Mouse (Mus musculus): Measurements from ENCODE around the gene Rbm19.
A peak's percentile ranks its signal among the peaks of the same experiment; 100 is the strongest.

Rbm19 gene

DNA sequence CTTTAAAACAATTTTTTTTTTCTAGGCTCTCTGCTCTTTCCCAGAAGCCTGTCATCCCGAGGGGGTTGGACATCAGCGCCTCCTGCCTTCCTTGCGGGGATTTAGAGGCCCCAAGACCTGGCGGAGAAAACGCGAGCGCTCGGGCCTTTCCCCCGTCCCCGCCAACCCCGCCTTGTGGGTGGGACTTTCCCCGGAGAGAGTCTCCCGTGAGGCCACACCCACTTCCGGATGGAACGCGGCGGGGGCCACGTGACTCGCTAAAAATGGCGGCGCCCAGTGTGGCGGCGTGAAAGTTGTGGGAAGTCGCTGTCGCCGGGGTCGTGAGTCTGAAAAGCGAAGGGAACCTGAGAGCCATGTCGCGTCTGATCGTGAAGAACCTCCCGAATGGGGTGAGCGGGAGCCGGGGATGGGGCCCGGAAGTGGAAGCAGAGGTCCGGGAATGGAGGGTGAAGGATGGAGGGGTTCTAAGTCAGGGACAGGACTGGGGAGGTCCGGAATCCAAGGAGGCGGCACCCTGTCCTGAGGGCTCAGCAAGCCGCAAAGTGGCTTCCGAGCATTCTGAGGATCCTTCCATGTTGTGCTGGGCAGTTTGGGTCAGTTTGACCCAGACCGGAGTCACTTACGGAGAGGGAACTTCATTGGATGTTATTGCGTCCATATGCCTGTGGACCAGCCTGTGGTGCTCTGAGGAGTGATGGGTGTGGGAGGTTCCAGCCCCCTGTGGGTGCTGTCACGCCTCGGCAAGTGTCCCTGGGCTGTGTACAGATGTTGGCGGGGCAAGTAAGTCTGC is at the start of gene Rbm19:
Gene Rbm19, plus strand, starts transcription at position 205 of the 790 bp plus-strand sequence.
- Histone ChIP-seq H3K9me3 (ENCODE audit: low read length) (no peaks in the 10 kb centered on the region), H3K27me3 (ENCODE audit: insufficient read depth, low read length) (peaks cover 15% of the 10 kb centered on the region; the same call in 1 of the 2 replicates), H3K36me3 (ENCODE audit: insufficient read depth, low read length) (peaks cover 37% of the 10 kb centered on the region), H3K4me3 (replicated peaks; ENCODE audit: low read length) (peak within 1 kb of the TSS; percentile 93), H3K4me1 (replicated peaks; ENCODE audit: low read depth, low read length) (peaks cover 28% of the 10 kb centered on the region)
- TF ChIP-seq NANOG (IDR thresholded peaks at IDR 0.05; ENCODE audit: borderline replicate concordance, low read length) (no peak), POU5F1 (IDR thresholded peaks at IDR 0.05; ENCODE audit: borderline replicate concordance, low read length) (no peak)

DNA sequence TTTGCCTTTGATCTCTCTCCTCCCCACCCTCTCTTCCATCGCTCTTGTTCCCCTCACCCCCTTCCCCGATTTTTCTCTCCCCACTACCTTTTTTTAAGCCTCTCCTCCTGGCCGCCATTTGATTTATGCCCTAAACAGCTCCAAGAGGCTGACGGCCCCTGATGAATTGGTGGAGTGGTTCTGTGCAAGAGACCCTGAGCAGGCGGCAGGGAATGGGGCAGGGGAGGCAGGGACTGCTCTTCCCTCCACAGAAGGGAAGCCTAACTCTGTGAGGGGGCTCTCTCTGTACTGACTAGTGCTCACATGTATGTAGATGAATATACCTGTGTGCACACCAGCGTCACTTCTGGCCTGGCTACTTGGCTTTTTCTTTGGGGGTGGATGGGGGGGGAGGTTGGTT is 49.0 kb upstream of the Rbm19 start:
- TF ChIP-seq CTCF (conservative IDR thresholded peaks at IDR 0.05; ENCODE audit: low read length) = no peak
- no peak for TF ChIP-seq NANOG (IDR thresholded peaks at IDR 0.05; ENCODE audit: borderline replicate concordance, low read length)
- TF ChIP-seq POU5F1 (IDR thresholded peaks at IDR 0.05; ENCODE audit: borderline replicate concordance, low read length) = no peak
- Histone ChIP-seq H3K9me3 (ENCODE audit: low read length) (no peaks in the 10 kb centered on the region), H3K4me3 (replicated peaks; ENCODE audit: low read length) (no peak overlapping the region), H3K27me3 (ENCODE audit: insufficient read depth, low read length) (peaks cover 5% of the 10 kb centered on the region; the same call in 1 of the 2 replicates), H3K36me3 (ENCODE audit: insufficient read depth, low read length) (no peaks in the 10 kb centered on the region), H3K4me1 (replicated peaks; ENCODE audit: low read depth, low read length) (no peaks in the 10 kb centered on the region)

DNA sequence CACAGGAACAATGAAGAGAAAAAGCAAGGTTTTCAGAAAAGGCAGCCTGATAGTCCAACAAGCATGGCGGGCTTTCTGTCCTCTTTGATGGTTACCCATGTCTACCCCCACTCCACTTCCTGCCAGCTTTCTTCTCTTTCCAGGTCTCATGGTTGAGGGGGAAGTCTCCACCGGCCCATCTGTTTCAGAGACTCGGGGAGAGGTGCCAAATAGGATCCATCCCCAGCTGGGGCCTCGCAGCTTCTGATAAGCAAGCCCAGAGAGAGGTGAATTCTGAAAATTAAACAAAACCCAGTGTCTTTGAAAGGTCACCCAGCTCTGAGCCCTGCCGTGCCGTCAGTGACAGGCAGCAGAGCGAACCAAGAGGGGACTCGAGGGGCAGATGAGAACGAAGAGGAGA is 42.2 kb upstream of the Rbm19 start:
- no peaks in the 10 kb centered on the region for H3K9me3 ChIP-seq (ENCODE audit: low read length)
- H3K27me3 ChIP-seq (ENCODE audit: insufficient read depth, low read length) = peaks cover 7% of the 10 kb centered on the region; the same call in 1 of the 2 replicates
- H3K4me3 ChIP-seq (replicated peaks; ENCODE audit: low read length) = no peak overlapping the region
- TF ChIP-seq NANOG (IDR thresholded peaks at IDR 0.05; ENCODE audit: borderline replicate concordance, low read length) = no peak
- TF ChIP-seq POU5F1 (IDR thresholded peaks at IDR 0.05; ENCODE audit: borderline replicate concordance, low read length) = no peak
- TF ChIP-seq CTCF (conservative IDR thresholded peaks at IDR 0.05; ENCODE audit: low read length) = no peak
- H3K36me3 ChIP-seq (ENCODE audit: insufficient read depth, low read length) = no peaks in the 10 kb centered on the region
- H3K4me1 ChIP-seq (replicated peaks; ENCODE audit: low read depth, low read length) = no peaks in the 10 kb centered on the region

DNA sequence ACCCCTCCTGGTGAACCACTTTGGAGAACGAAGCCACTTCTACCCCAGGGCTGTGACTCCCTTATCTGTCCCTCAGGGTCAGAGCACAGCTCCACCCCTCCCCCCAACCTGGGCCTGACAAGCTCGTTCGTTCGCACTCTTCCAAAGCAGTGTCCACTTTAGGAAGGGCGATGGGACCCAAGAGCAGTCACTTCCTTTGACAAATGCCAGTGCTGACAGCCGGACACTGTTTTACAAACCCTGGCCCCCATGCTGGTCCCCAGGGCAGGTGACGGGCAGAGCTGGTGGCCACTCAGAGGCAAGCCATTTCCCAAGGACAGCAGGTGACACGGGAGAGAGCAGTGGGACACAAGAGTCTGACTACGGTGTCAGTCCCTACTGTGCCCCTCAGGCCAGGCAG is 36.2 kb upstream of the Rbm19 start:
- no peak for TF ChIP-seq POU5F1 (IDR thresholded peaks at IDR 0.05; ENCODE audit: borderline replicate concordance, low read length)
- TF ChIP-seq CTCF (conservative IDR thresholded peaks at IDR 0.05; ENCODE audit: low read length) = no peak
- no peak for TF ChIP-seq NANOG (IDR thresholded peaks at IDR 0.05; ENCODE audit: borderline replicate concordance, low read length)
- Histone ChIP-seq H3K4me1 (replicated peaks; ENCODE audit: low read depth, low read length) (no peaks in the 10 kb centered on the region), H3K27me3 (ENCODE audit: insufficient read depth, low read length) (peaks cover 33% of the 10 kb centered on the region), H3K4me3 (replicated peaks; ENCODE audit: low read length) (no peak overlapping the region), H3K36me3 (ENCODE audit: insufficient read depth, low read length) (no peaks in the 10 kb centered on the region), H3K9me3 (ENCODE audit: low read length) (no peaks in the 10 kb centered on the region)

DNA sequence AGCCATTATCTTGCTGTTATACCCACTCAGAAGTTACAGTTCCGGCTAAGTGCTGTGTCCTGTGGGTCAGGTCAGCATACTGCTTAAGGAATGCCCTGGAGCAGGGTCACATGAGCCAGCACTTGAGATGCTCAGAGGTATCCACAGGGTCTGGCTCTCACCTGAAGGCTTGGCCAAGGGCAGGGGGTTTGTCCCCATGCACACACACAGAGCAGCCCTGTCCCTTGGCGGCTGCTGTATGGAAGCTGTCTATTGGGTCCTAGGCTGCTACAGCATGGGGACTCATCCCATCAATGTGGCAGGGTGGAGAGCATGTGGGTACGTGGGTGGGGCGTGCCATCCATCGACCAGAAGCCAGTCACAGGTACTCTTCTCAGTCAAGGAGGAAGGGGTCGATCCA is 35.8 kb upstream of the Rbm19 start:
- H3K36me3 ChIP-seq (ENCODE audit: insufficient read depth, low read length) = no peaks in the 10 kb centered on the region
- H3K27me3 ChIP-seq (ENCODE audit: insufficient read depth, low read length) = peaks cover 37% of the 10 kb centered on the region
- no peaks in the 10 kb centered on the region for H3K9me3 ChIP-seq (ENCODE audit: low read length)
- H3K4me1 ChIP-seq (replicated peaks; ENCODE audit: low read depth, low read length) = no peaks in the 10 kb centered on the region
- H3K4me3 ChIP-seq (replicated peaks; ENCODE audit: low read length) = no peak overlapping the region
- TF ChIP-seq POU5F1 (IDR thresholded peaks at IDR 0.05; ENCODE audit: borderline replicate concordance, low read length) (no peak), NANOG (IDR thresholded peaks at IDR 0.05; ENCODE audit: borderline replicate concordance, low read length) (no peak), CTCF (conservative IDR thresholded peaks at IDR 0.05; ENCODE audit: low read length) (no peak)

DNA sequence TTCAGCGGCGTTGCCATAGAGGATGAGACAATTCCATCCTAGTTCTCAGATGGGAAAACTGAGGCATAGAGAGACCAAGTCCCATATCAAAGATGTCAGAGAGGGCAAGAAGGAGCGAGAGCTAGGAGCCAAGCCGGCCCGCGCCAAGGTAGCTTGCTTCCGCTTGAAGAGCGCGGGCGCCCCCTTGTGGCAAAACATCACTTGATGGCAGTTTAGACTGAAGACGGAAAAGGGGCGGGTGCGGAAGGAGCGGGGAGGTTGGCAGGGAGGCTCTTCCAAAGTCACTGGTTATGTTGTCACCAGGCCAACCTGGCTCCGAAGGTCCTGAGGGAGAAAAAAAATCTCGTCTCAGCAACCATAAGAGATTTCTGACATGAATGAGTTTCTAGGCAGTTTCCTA is 27.7 kb upstream of the Rbm19 start:
- peaks cover 9% of the 10 kb centered on the region for H3K4me1 ChIP-seq (replicated peaks; ENCODE audit: low read depth, low read length)
- no peaks in the 10 kb centered on the region for H3K36me3 ChIP-seq (ENCODE audit: insufficient read depth, low read length)
- peaks cover 57% of the 10 kb centered on the region for H3K27me3 ChIP-seq (ENCODE audit: insufficient read depth, low read length)
- H3K9me3 ChIP-seq (ENCODE audit: low read length) = no peaks in the 10 kb centered on the region
- TF ChIP-seq NANOG (IDR thresholded peaks at IDR 0.05; ENCODE audit: borderline replicate concordance, low read length) = no peak
- TF ChIP-seq CTCF (conservative IDR thresholded peaks at IDR 0.05; ENCODE audit: low read length) = peak; percentile 59
- TF ChIP-seq POU5F1 (IDR thresholded peaks at IDR 0.05; ENCODE audit: borderline replicate concordance, low read length) = no peak
- no peak overlapping the region for H3K4me3 ChIP-seq (replicated peaks; ENCODE audit: low read length)

DNA sequence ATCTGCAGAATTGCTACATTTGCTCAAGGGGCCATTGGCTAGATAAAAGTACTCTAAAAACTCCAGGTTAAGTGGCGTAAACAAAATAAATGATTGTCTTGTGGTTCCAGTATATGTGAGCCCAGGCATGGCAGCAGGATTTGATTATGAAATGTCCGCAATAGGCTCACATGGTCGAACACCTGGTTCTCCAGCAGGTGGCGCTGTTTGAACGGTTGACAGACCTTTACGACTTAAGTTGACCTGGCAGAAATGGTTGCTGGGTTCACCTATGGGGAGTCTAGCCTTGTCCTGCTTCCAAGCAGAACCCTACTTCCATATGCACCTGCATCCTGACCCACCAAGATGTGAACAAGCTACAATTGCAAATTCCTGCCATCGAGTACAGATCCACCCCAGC is 21.7 kb upstream of the Rbm19 start:
- H3K36me3 ChIP-seq (ENCODE audit: insufficient read depth, low read length) = no peaks in the 10 kb centered on the region
- H3K4me1 ChIP-seq (replicated peaks; ENCODE audit: low read depth, low read length) = peaks cover 6% of the 10 kb centered on the region; the same call in 1 of the 2 replicates
- H3K27me3 ChIP-seq (ENCODE audit: insufficient read depth, low read length) = peaks cover 43% of the 10 kb centered on the region
- H3K9me3 ChIP-seq (ENCODE audit: low read length) = no peaks in the 10 kb centered on the region
- H3K4me3 ChIP-seq (replicated peaks; ENCODE audit: low read length) = no peak overlapping the region
- peak; percentile 71 for TF ChIP-seq CTCF (conservative IDR thresholded peaks at IDR 0.05; ENCODE audit: low read length)
- TF ChIP-seq NANOG (IDR thresholded peaks at IDR 0.05; ENCODE audit: borderline replicate concordance, low read length) = no peak
- TF ChIP-seq POU5F1 (IDR thresholded peaks at IDR 0.05; ENCODE audit: borderline replicate concordance, low read length) = no peak

DNA sequence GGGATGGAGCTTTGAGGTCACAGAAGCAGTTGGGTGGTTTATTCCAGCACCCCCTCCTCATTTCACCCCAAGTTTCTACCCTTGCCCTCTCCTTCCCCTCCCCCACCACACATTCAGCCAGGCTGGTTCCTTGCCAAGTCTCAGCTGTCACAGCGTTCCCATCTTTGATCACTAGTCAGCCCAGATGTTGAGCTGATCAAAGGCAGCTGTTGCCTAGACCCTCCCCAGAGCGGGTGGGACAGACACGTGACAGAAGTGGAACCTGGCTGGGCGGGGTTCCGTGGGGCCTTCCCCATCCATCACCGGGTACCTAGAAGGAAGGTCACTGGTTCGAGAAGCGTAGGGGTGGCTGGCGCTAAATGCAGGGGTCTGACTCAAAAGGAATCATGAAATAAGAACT is 19.2 kb upstream of the Rbm19 start:
- TF ChIP-seq POU5F1 (IDR thresholded peaks at IDR 0.05; ENCODE audit: borderline replicate concordance, low read length) (no peak), CTCF (conservative IDR thresholded peaks at IDR 0.05; ENCODE audit: low read length) (no peak)
- peaks cover 26% of the 10 kb centered on the region for H3K27me3 ChIP-seq (ENCODE audit: insufficient read depth, low read length)
- no peaks in the 10 kb centered on the region for H3K9me3 ChIP-seq (ENCODE audit: low read length)
- no peaks in the 10 kb centered on the region for H3K36me3 ChIP-seq (ENCODE audit: insufficient read depth, low read length)
- H3K4me3 ChIP-seq (replicated peaks; ENCODE audit: low read length) = no peak overlapping the region
- peaks cover 6% of the 10 kb centered on the region; the same call in 1 of the 2 replicates for H3K4me1 ChIP-seq (replicated peaks; ENCODE audit: low read depth, low read length)

DNA sequence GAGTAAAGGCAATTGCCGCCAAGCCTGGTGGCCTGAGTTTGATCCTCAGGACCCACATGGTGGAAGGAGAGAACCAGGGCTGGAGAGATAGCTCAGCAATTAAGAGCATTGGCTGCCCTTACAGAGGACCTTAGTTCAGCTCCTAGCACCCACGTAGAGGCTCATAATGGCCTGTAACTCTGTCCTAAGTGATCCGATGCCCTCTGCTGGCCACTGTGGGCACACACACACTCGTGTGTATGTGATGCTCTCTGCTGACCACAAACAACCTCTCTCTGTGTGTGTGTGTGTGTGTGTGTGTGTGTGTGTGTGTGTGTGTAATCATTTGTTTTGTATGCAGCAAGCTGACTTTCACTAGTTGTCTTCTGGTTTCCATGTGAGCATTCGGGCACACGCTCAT is 15.5 kb upstream of the Rbm19 start:
- Histone ChIP-seq H3K4me1 (replicated peaks; ENCODE audit: low read depth, low read length) (peaks cover 6% of the 10 kb centered on the region; the same call in 1 of the 2 replicates), H3K4me3 (replicated peaks; ENCODE audit: low read length) (no peak overlapping the region), H3K27me3 (ENCODE audit: insufficient read depth, low read length) (peaks cover 34% of the 10 kb centered on the region), H3K9me3 (ENCODE audit: low read length) (no peaks in the 10 kb centered on the region), H3K36me3 (ENCODE audit: insufficient read depth, low read length) (no peaks in the 10 kb centered on the region)
- TF ChIP-seq CTCF (conservative IDR thresholded peaks at IDR 0.05; ENCODE audit: low read length) = peak; percentile 43
- TF ChIP-seq NANOG (IDR thresholded peaks at IDR 0.05; ENCODE audit: borderline replicate concordance, low read length) = no peak
